ENCODE assay signal across 21 mouse cellular contexts in the genomic region with DNA sequence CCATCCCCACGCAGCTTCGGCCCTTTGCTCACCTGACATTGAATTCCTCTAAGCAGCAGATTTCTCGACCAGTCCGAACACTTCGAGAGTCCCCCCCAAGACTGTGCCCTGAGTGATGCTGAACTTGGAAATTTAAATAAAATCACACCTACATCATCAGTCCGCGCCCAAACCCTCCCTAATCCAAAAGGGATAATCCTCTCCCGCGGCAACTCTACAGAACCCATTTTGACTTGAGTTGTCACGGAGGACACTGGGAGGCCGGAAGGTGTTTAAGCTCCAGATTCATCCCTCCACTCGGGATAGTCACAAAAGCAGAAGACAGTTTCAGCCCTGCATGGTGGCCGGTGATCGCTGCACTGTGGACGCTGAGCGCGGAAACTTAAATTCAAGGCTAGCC. TPM values are rescaled to one million over a fixed set of nuclear protein-coding genes. Genes with fewer than 3 reads are reported as not detected.
"Had no signal": no experiment of that assay in that cellular context is flagged by ENCODE, and none has a peak within 500 bp of the region (broad histone marks: within the 10 kb centered on the region; RNA-seq: fewer than 3 reads in every experiment).

No protein-coding gene starts in this region.

- DNase-seq: lung, adult 18-20 months; lung, embryonic 14.5 days; lung, postnatal 10 days; lung, postnatal 4 days; midbrain, embryonic 14.5 days; right cerebral cortex, postnatal 14 days; thymus, adult 2 months; thymus, postnatal 25 days; thymus, postnatal 4 days had no signal

- H3K27me3 ChIP-seq: midbrain, embryonic 12.5 days; neural tube, embryonic 12.5 days; stomach, embryonic 15.5 days had no signal

- H3K4me3 ChIP-seq: midbrain, embryonic 10.5 days; midbrain, embryonic 12.5 days; neural tube, embryonic 12.5 days; stomach, embryonic 15.5 days had no signal

- H3K4me1 ChIP-seq: midbrain, embryonic 10.5 days; midbrain, embryonic 12.5 days; neural tube, embryonic 12.5 days; stomach, embryonic 15.5 days had no signal

- H3K9me3 ChIP-seq: stomach, embryonic 15.5 days had no signal

- H3K9ac ChIP-seq: lung, embryonic 14.5 days; midbrain, embryonic 12.5 days; neural tube, embryonic 12.5 days; stomach, embryonic 15.5 days had no signal

- H3K4me2 ChIP-seq: lung, embryonic 14.5 days; midbrain, embryonic 12.5 days; neural tube, embryonic 12.5 days; stomach, embryonic 15.5 days had no signal

- H3K36me3 ChIP-seq: midbrain, embryonic 10.5 days; midbrain, embryonic 12.5 days; neural tube, embryonic 12.5 days; stomach, embryonic 15.5 days had no signal

- H3K27ac ChIP-seq: midbrain, embryonic 10.5 days; midbrain, embryonic 12.5 days; neural tube, embryonic 12.5 days; stomach, embryonic 15.5 days; stomach, postnatal 0 days had no signal

RNA-seq across cellular contexts. Expression of a gene that starts 39.0 kb away (rescaled TPM):
- total RNA-seq: megakaryocyte, adult 5-6 weeks; megakaryocyte-erythroid progenitor cell, adult 5-6 weeks; monocyte, adult 5-6 weeks; neutrophil, adult 5-6 weeks had no signal
- polyA plus RNA-seq: lung, embryonic 14.5 days; lung, embryonic 16.5 days; spleen, adult 2 months; urinary bladder, adult 2 months had no signal

RNA-seq across cellular contexts. Expression of a gene that starts 50.1 kb away (rescaled TPM):
- total RNA-seq: megakaryocyte, adult 5-6 weeks; megakaryocyte-erythroid progenitor cell, adult 5-6 weeks; monocyte, adult 5-6 weeks had no signal
- polyA plus RNA-seq: spleen, adult 2 months; urinary bladder, adult 2 months had no signal
